Mouse (Mus musculus): Measurements from ENCODE around the gene 9030612E09Rik.

DNA sequence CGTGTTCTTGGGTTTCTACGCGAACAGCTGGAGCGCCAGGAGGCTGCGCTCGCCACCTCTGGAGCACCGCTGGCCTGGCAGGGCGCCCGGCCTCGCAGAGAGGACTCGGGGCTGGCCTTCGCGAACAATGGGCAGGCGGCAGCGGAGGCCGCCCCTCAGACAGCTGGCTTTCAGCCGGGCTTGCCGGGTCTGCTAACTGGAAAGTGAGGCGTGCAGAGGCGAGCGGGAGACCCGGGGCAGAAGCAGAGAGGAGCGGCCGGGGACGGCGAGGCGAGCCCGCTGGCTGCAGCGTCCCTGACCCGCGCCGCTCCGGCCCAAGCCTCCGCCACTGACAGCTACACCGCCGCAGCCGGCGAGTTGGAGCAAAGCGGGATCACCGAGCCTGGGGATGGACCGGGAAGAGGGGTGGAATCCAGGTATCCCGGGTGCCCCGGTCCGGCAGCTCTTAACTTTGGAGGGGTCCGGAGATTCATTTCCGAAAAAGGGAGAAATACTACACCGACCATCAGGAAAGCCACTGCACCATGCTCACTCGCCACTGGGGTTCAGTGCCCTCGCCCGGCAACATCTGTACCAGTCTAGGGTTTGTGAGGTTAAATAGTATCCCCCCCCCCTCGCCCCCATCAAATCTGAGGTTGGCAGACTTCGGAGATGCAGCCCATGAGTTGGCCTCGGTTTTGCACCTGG lies 1.2 kb upstream of the 9030612E09Rik start:
- TF ChIP-seq CTCF (IDR thresholded peaks at IDR 0.05; ENCODE audit: extremely low read depth, insufficient read depth, insufficient read length, insufficient replicate concordance) (no peak), POLR2A (IDR thresholded peaks at IDR 0.05; ENCODE audit: low read depth, low read length) (no peak)

Measured in spleen, adult 2 months (tissue).